8 mouse cellular contexts compared by ENCODE assay signal in the genomic region with DNA sequence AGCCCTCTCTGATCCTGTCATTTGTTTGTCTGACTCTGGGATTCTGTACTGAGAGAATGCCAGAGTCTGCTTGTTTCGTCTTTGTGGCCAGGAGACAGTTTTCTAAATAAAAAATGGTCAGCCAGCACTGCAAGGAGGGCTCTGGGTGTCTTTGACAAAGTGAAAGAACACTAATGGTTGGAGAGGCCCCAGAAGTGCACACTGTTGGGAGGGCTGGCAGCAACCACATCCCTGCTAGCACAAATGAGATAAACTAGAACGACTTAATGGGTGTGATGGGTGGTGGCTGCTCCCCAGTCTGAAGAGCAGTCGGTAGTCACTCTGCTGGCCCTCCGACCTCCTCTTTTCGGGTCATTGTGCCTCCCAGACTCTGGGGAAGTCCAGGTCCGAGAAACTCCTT. TPM values are rescaled to one million over a fixed set of nuclear protein-coding genes. Genes with fewer than 3 reads are reported as not detected.
DNase-seq lines count a peak whose midpoint lies in the region; ATAC-seq lines count a peak whose summit lies in the region.

No protein-coding gene starts in this region.

- H3K4me3 ChIP-seq in heart, embryonic 11.5 days (ENCODE audit: low read depth, low read length): peak overlapping the region; percentile 90
- H3K4me3 ChIP-seq in hindbrain, embryonic 15.5 days: peak overlapping the region; percentile 76
- peak overlapping the region; percentile 86 for H3K4me3 ChIP-seq in midbrain, embryonic 14.5 days (replicated peaks; ENCODE audit: low read depth, low read length)

- intact Hi-C loops in heart, postnatal 14 days (cut with DNase I): loop anchor here (2.0 to 5.0 kb wide), 3 partner anchors 37 to 182 kb away; partner anchors contain the start of gene Spindoc

- H3K9me3 ChIP-seq in heart, embryonic 11.5 days (replicated peaks; ENCODE audit: control insufficient read depth, low read length): no peaks in the 10 kb centered on the region
- no peaks in the 10 kb centered on the region for H3K9me3 ChIP-seq in hindbrain, embryonic 15.5 days
- no peaks in the 10 kb centered on the region for H3K9me3 ChIP-seq in midbrain, embryonic 14.5 days (ENCODE audit: control insufficient read depth, low read length)

- WGBS in heart, embryonic 11.5 days (ENCODE audit: insufficient replicate concordance): 12% methylated on average over 6 of the region's 6 CpGs
- WGBS in hindbrain, embryonic 15.5 days: 11% methylated on average over 6 of the region's 6 CpGs
- WGBS in midbrain, embryonic 14.5 days: 19% methylated on average over 6 of the region's 6 CpGs

- no peak for ATAC-seq in heart, embryonic 11.5 days (replicated peaks; ENCODE audit: insufficient number of reproducible peaks, low FRiP score, low TSS enrichment)
- ATAC-seq in common myeloid progenitor, adult 5-6 weeks (replicated peaks; ENCODE audit: low read depth, poor library complexity, severe bottlenecking): 0 out of 2 replicates have a peak, but pooled peaks have one; percentile 33
- ATAC-seq in hindbrain, embryonic 15.5 days (ENCODE audit: low FRiP score, low read depth): no peak
- no peak for ATAC-seq in midbrain, embryonic 14.5 days (ENCODE audit: low FRiP score, low TSS enrichment)

- H3K27me3 ChIP-seq in heart, embryonic 11.5 days (ENCODE audit: control insufficient read depth, insufficient read depth, low read length): no peaks in the 10 kb centered on the region
- H3K27me3 ChIP-seq in hindbrain, embryonic 15.5 days: no peaks in the 10 kb centered on the region
- no peaks in the 10 kb centered on the region for H3K27me3 ChIP-seq in midbrain, embryonic 14.5 days (ENCODE audit: control insufficient read depth, insufficient read depth, low read length)

- H3K27ac ChIP-seq in heart, embryonic 11.5 days (ENCODE audit: low read depth, low read length): no peak overlapping the region
- peak overlapping the region; percentile 99 for H3K27ac ChIP-seq in hindbrain, embryonic 15.5 days (replicated peaks)
- H3K27ac ChIP-seq in midbrain, embryonic 14.5 days (replicated peaks; ENCODE audit: low read depth, low read length): peak overlapping the region; percentile 100

- no peak for DNase-seq in heart, postnatal 14 days
- no peak for DNase-seq in midbrain, embryonic 14.5 days
- no peak for DNase-seq in cerebellum, postnatal 36 days
- no peak for DNase-seq in gastrocnemius, postnatal 25 days
- no peak for DNase-seq in adrenal gland, postnatal 14 days

- peak overlapping the region; percentile 98 for H3K9ac ChIP-seq in heart, embryonic 11.5 days (ENCODE audit: low read depth, low read length)
- peak overlapping the region; percentile 99 for H3K9ac ChIP-seq in hindbrain, embryonic 15.5 days
- H3K9ac ChIP-seq in midbrain, embryonic 14.5 days (replicated peaks; ENCODE audit: low read length): peak overlapping the region; percentile 100

- peaks cover 61% of the 10 kb centered on the region for H3K4me1 ChIP-seq in heart, embryonic 11.5 days (ENCODE audit: control insufficient read depth, insufficient read depth, low read length)
- peaks cover 66% of the 10 kb centered on the region for H3K4me1 ChIP-seq in hindbrain, embryonic 15.5 days (replicated peaks)
- peaks cover 66% of the 10 kb centered on the region for H3K4me1 ChIP-seq in midbrain, embryonic 14.5 days (ENCODE audit: control insufficient read depth, insufficient read depth, low read length)

- peak overlapping the region; percentile 70 for H3K4me2 ChIP-seq in heart, embryonic 11.5 days
- peak overlapping the region; percentile 93 for H3K4me2 ChIP-seq in hindbrain, embryonic 15.5 days
- peak overlapping the region; percentile 95 for H3K4me2 ChIP-seq in midbrain, embryonic 14.5 days (ENCODE audit: low read length)

- H3K36me3 ChIP-seq in heart, embryonic 11.5 days (ENCODE audit: control insufficient read depth, insufficient read depth, low read length): peaks cover 16% of the 10 kb centered on the region
- no peaks in the 10 kb centered on the region for H3K36me3 ChIP-seq in hindbrain, embryonic 15.5 days
- H3K36me3 ChIP-seq in midbrain, embryonic 14.5 days (ENCODE audit: control insufficient read depth, insufficient read depth, low read length): peaks cover 41% of the 10 kb centered on the region

RNA-seq across cellular contexts. Expression of gene 2700081O15Rik, which starts 1.7 kb away (rescaled TPM):
- 4.6 and 4.7 TPM in 2 replicates for polyA plus RNA-seq in heart, embryonic 11.5 days (2014; fragmentation: Nextera tagmentation; extraction: Ambion mirVana)
- 10 to 100 TPM; 23.7 to 23.8 TPM for total RNA-seq in heart, postnatal 14 days (2021)
- total RNA-seq in common myeloid progenitor, adult 5-6 weeks (2017): 4.0 and 4.5 TPM in 2 replicates
- polyA plus RNA-seq in hindbrain, embryonic 15.5 days (2015; fragmentation: Nextera tagmentation; extraction: Ambion mirVana): 15.3 and 17.2 TPM in 2 replicates
- polyA plus RNA-seq in midbrain, embryonic 14.5 days (2014; fragmentation: Nextera tagmentation; extraction: Ambion mirVana): 18.5 and 19.5 TPM in 2 replicates
- 1 to 10 TPM; 6.8 to 7.9 TPM for total RNA-seq in gastrocnemius, postnatal 25 days (2021)
- 29.0 and 32.4 TPM in 2 replicates for total RNA-seq in adrenal gland, postnatal 14 days (2021)

RNA-seq across cellular contexts. Expression of gene Spindoc, which starts 36.3 kb away (rescaled TPM):
- 11.9 and 26.6 TPM in 2 replicates for polyA plus RNA-seq in heart, embryonic 11.5 days (2014; fragmentation: Nextera tagmentation; extraction: Ambion mirVana)
- total RNA-seq in heart, postnatal 14 days (2021): 10 to 100 TPM; 21.8 to 23.2 TPM
- total RNA-seq in common myeloid progenitor, adult 5-6 weeks (2017): 9.1 and 11.8 TPM in 2 replicates
- 28.9 and 32.2 TPM in 2 replicates for polyA plus RNA-seq in hindbrain, embryonic 15.5 days (2015; fragmentation: Nextera tagmentation; extraction: Ambion mirVana)
- 26.9 and 48.1 TPM in 2 replicates for polyA plus RNA-seq in midbrain, embryonic 14.5 days (2014; fragmentation: Nextera tagmentation; extraction: Ambion mirVana)
- total RNA-seq in gastrocnemius, postnatal 25 days (2021): 1 to 10 TPM; 6.6 to 9.1 TPM
- 23.8 and 30.4 TPM in 2 replicates for total RNA-seq in adrenal gland, postnatal 14 days (2021)
